Mouse (Mus musculus) kidney, embryonic 16.5 days (tissue): Measurements from ENCODE around the gene Ripor2. TPM values are rescaled to one million over a fixed set of nuclear protein-coding genes. Genes with fewer than 3 reads are reported as not detected.

Source experiments
- ATAC-seq: fragments of 200-750 bp; cut with Nextera tagmentation; 2 replicates; pipeline ENCODE4 v1.8.0; 2017; ENCODE audit warnings: moderate TSS enrichment; ENCODE audit not compliant: low FRiP score, low TSS enrichment
- H3K27ac ChIP-seq: fragments of 300-500 bp; sonication (generic); 2 replicates; pipeline ENCODE4 v1.5.1; 2014; ENCODE audit warnings: low read length
- H3K27me3 ChIP-seq: fragments of 300-500 bp; sonication (generic); 2 replicates; pipeline ENCODE4 v1.6.1; 2014; ENCODE audit warnings: low read length, control low read depth, mixed read lengths; ENCODE audit not compliant: insufficient read depth
- H3K36me3 ChIP-seq: fragments of 300-500 bp; sonication (generic); 2 replicates; pipeline ENCODE4 v1.6.1; 2014; ENCODE audit warnings: low read length, control low read depth, mixed read lengths; ENCODE audit not compliant: insufficient read depth
- H3K4me1 ChIP-seq: fragments of 300-500 bp; sonication (generic); 2 replicates; pipeline ENCODE4 v1.6.1; 2014; ENCODE audit warnings: low read length, control low read depth, mixed read lengths; ENCODE audit not compliant: insufficient read depth
- H3K4me2 ChIP-seq: fragments of 300-500 bp; sonication (generic); replicated peaks from 2 replicates; pipeline ENCODE4 v1.6.1; 2014; ENCODE audit warnings: low read depth, low read length
- H3K4me3 ChIP-seq: fragments of 300-500 bp; sonication (generic); 2 replicates; pipeline ENCODE4 v1.5.1; 2014; ENCODE audit warnings: mild to moderate bottlenecking, low read length
- H3K9ac ChIP-seq: fragments of 300-500 bp; sonication (generic); replicated peaks from 2 replicates; pipeline ENCODE4 v1.6.1; 2014; ENCODE audit warnings: low read length
- H3K9me3 ChIP-seq: fragments of 300-500 bp; sonication (generic); 2 replicates; pipeline ENCODE4 v1.6.1; 2016; ENCODE audit warnings: low read length, control low read depth
- WGBS: fragments of 180-500 bp; shearing (Covaris S2); extraction: QIAGEN DNeasy Blood & Tissue Kit; methylation state at CpG from one replicate; pipeline ENCODE4 v1.1.7; 2014; 5-methylcytosine and 5-hydroxymethylcytosine counted together
- polyA plus RNA-seq: library from polyadenylated mRNA; unstranded; fragments of >200 nt; fragmentation: Nextera tagmentation; extraction: Ambion mirVana; gene quantifications from 2 replicates; pipeline ENCODE4 v1.2.1, GENCODE M21; 2015

Ripor2 gene
- polyA plus RNA-seq, 1 experiment from 2014 or later: 2.1 TPM

DNA sequence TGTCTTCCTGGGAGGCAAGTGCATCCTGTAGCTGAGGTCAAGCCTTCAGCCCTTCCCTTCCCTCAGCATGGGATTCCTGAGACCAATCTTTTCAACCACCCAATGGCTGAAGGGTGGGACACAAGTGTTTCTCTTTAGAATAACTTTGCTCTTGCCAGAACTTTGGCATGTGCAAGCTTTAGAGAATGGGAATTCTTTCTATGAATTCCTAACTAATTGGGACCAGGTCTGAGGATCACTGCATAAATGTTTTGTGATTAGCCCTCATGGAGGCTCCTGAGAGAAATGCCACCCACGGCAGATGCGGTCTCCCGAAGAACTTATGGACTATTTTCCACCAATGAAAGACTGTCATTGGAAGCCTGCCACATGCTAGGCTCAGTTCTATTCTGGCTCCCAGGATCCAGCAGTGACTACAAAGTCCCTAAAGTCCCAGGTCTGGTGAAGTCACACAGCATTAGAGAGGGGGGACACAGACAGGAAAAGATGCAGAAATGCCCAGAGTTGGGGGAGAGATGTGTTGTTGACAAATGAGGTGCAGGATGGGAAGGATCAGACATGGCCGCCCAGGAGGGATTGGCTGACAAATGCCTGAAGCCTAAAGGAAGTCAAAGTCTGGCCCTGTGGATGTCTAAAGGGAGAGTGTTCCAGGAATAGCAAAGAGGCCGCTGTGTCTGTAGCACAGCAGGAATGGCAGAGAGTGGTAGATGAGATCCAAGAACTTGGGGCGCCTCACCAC lies 44.9 kb downstream of the Ripor2 start:
- H3K9ac ChIP-seq: no peak overlapping the region
- no peaks in the 10 kb centered on the region for H3K4me1 ChIP-seq
- no peak for ATAC-seq
- no peaks in the 10 kb centered on the region for H3K36me3 ChIP-seq
- no peak overlapping the region for H3K4me2 ChIP-seq
- no peaks in the 10 kb centered on the region for H3K27me3 ChIP-seq
- no peak overlapping the region for H3K4me3 ChIP-seq
- WGBS: 88% methylated on average over 6 of the region's 6 CpGs
- H3K27ac ChIP-seq: no peak overlapping the region
- H3K9me3 ChIP-seq: no peaks in the 10 kb centered on the region

GRCm38 (mm10) chr13:24628192-24628591 lies 46.2 kb downstream of the Ripor2 start:
- Histone ChIP-seq H3K4me2 (no peak overlapping the region), H3K27me3 (no peaks in the 10 kb centered on the region), H3K9me3 (no peaks in the 10 kb centered on the region), H3K27ac (no peak overlapping the region), H3K36me3 (no peaks in the 10 kb centered on the region), H3K9ac (no peak overlapping the region), H3K4me1 (no peaks in the 10 kb centered on the region), H3K4me3 (no peak overlapping the region)
- 82% methylated on average over 4 of the region's 4 CpGs for WGBS
- no peak for ATAC-seq

DNA sequence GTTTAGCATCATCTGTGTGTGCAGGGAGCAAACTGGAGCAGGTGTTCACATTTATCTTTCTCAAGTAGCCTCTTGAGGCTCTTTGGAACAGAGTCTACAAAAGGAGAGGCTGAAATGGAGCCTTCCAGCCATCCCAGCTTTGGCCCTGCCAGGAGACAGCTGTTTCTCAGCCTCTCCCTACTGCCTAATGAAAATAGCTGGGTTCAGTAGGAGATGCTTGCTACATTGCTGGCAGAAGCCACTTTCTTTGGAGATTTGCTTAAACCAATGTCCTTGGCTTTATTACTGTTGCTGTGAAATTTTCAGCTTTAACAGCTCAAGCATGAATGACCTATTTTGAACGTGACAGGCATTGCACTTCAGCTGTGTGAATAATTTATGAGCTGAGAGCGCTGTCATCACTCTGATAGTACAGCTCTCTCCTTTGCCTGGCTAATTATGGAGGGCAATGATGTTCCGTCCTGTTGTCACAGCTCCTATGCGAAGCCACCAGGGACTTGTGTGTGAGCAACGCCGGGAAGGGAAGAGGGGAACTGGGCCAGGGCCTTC lies 47.2 kb downstream of the Ripor2 start:
- no peaks in the 10 kb centered on the region for H3K4me1 ChIP-seq
- no peak overlapping the region for H3K9ac ChIP-seq
- no peak overlapping the region for H3K27ac ChIP-seq
- H3K4me2 ChIP-seq: no peak overlapping the region
- H3K4me3 ChIP-seq: no peak overlapping the region
- no peaks in the 10 kb centered on the region for H3K9me3 ChIP-seq
- ATAC-seq: no peak
- WGBS: 44% methylated on average over 6 of the region's 6 CpGs
- H3K36me3 ChIP-seq: no peaks in the 10 kb centered on the region
- no peaks in the 10 kb centered on the region for H3K27me3 ChIP-seq

GRCm38 (mm10) chr13:24630364-24630763 lies 48.4 kb downstream of the Ripor2 start:
- no peaks in the 10 kb centered on the region for H3K27me3 ChIP-seq
- no peak overlapping the region for H3K9ac ChIP-seq
- H3K27ac ChIP-seq: no peak overlapping the region
- no peaks in the 10 kb centered on the region for H3K9me3 ChIP-seq
- WGBS: 87% methylated on average over 4 of the region's 4 CpGs
- no peak for ATAC-seq
- H3K4me2 ChIP-seq: no peak overlapping the region
- H3K4me3 ChIP-seq: no peak overlapping the region
- H3K4me1 ChIP-seq: no peaks in the 10 kb centered on the region
- H3K36me3 ChIP-seq: no peaks in the 10 kb centered on the region

DNA sequence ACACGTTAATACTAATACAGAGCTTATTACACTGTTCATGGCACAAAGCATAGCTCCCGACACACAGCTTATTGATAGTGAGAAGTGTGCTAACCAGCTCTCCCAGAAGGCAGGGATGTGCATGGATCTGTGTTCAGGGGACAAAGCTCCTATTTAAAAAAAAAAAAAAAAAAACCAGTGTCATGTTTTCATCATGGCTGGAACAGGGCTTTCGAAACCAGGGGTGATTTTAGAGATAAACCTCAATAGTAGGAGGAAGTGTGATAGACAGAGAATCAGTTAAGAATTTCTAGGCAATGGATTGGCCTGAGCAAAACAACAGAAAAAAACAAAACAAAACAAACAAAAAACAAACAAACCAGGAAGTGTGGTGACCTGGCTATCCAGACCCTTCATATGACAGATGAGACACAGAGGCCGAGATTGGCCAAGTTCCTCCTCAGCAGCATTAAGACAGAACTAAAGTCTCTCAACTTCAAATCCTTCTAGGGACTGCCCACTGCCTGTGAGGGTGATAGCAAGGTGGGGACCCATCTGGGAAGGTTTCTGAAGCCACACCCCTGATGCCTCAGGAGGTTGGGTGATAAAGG lies 51.1 kb downstream of the Ripor2 start:
- Histone ChIP-seq H3K4me1 (peaks cover 5% of the 10 kb centered on the region), H3K36me3 (no peaks in the 10 kb centered on the region), H3K27ac (no peak overlapping the region), H3K4me2 (no peak overlapping the region), H3K27me3 (peaks cover 5% of the 10 kb centered on the region), H3K9ac (no peak overlapping the region), H3K9me3 (no peaks in the 10 kb centered on the region), H3K4me3 (no peak overlapping the region)
- 67% methylated on average over 4 of the region's 4 CpGs for WGBS
- ATAC-seq: no peak

DNA sequence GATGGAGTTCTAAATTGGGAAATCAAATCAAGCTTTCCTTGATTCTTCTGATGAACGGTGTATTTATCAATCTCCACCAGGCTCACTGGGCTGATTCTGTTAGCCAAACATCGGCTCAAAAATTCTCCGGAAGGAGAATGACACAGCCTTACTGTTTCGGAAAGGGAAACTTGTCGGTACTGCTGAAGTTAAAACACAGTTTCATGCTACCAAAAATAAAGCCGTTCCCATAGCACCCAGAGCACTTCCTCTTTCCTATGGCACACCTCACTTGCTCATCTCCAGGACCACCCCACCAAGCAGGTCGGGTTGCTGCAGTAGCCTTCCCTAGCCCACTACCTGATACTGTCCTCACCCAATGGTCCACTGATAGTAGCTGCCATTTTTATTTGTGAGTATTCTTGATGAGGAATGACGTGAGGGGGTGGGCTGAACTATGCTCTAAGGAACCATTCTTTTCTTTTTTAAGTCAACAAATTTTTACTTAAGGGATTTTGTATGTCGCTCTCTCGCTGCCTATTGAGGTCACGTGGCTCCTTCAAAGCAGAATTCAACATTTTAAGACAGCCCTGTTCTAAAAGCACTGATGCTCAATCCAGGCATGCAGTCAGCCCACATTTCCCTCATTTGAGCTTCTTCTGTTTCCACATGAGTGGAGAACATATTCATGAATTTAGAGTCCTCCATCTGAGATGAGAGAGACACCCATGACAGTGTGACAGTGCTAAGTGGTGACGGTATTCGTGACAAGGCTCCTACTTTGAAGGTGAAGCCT lies 52.5 kb downstream of the Ripor2 start:
- H3K4me3 ChIP-seq: no peak overlapping the region

GRCm38 (mm10) chr13:24638371-24639214 lies 56.6 kb downstream of the Ripor2 start:
- Histone ChIP-seq H3K9ac (peak overlapping the region; percentile 69), H3K9me3 (no peaks in the 10 kb centered on the region), H3K4me3 (peak overlapping the region; percentile 64), H3K36me3 (no peaks in the 10 kb centered on the region), H3K4me2 (peak overlapping the region; percentile 100), H3K4me1 (peaks cover 30% of the 10 kb centered on the region), H3K27ac (no peak overlapping the region), H3K27me3 (peaks cover 5% of the 10 kb centered on the region)
- ATAC-seq: peak; percentile 84
- 1% methylated on average over 48 of the region's 66 CpGs for WGBS

More for the DNA sequence above, 52.5 kb downstream of the Ripor2 start:
- Histone ChIP-seq H3K9me3 (no peaks in the 10 kb centered on the region), H3K27ac (no peak overlapping the region), H3K9ac (no peak overlapping the region), H3K36me3 (no peaks in the 10 kb centered on the region), H3K27me3 (peaks cover 5% of the 10 kb centered on the region), H3K4me2 (no peak overlapping the region), H3K4me1 (peaks cover 15% of the 10 kb centered on the region)
- WGBS: 88% methylated on average over 13 of the region's 13 CpGs
- ATAC-seq: no peak

DNA sequence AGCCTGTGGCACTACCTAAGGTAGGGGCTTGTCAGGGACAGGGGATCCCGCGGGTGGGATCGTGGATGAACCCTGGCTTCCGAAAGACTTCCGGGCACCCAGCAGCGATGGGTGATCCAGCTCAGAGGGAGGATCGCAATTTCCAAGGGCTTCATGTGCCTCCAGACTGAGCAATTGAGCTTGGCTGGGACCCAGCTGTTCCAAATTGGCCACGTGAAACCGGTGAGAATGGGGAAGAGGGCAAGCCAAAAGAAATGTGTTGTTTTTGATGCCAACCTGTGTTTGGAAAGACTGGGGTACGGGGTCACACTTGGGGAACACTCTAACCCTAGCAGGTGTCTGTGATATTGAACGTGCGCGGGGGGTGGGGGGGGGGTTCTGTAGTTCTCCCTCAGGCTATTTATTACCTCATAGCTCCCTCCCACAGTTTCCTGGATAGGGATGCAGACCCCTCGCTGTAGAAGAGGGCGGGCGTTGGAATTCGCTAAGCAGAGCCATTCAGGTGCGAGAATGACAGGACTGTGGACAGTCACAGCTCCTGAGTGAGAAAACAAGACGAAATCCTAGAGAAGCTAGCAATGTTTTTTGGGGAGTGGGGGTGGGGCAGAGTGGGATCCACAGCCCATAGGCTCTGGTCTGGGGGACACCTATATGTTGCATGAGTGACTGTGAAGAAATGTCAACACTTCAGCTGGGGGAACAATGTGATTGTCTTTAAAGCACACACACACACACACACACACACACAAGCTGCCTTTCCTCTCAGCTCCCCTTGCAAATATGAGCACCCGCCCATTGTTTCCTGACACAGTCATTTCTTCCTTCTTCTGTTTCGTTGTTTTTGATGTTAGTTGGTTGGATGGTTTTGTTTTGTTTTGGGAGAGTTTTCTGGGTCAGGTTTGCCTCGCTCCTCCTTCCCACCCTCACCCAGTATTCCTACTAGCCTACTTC lies 57.5 kb downstream of the Ripor2 start:
- WGBS: 11% methylated on average over 22 of the region's 22 CpGs

More for the DNA sequence above, 57.5 kb downstream of the Ripor2 start:
- Histone ChIP-seq H3K4me2 (peak overlapping the region; percentile 100), H3K4me1 (peaks cover 30% of the 10 kb centered on the region), H3K36me3 (no peaks in the 10 kb centered on the region), H3K27ac (no peak overlapping the region), H3K9ac (peak overlapping the region; percentile 69; the same call in 1 of the 2 replicates), H3K27me3 (peaks cover 5% of the 10 kb centered on the region), H3K9me3 (no peaks in the 10 kb centered on the region), H3K4me3 (peak overlapping the region; percentile 64)
- ATAC-seq: peak; percentile 25; the same call in 1 of the 2 replicates
